Mouse (Mus musculus): ENCODE data around the gene Gm38392. TPM values are rescaled to one million over a fixed set of nuclear protein-coding genes. Genes with fewer than 3 reads are reported as not detected.

The Gm38392 gene
- polyA plus RNA-seq, 1 experiment from 2014 or later, result 0.20 TPM

GRCm38 (mm10) chr3:88245811-88246210 is 41.2 kb downstream of the Gm38392 start:
- Histone ChIP-seq H3K4me3 (no peak overlapping the region), H3K36me3 (no peaks in the 10 kb centered on the region), H3K9me3 (replicated peaks) (no peaks in the 10 kb centered on the region), H3K4me2 (no peak overlapping the region), H3K9ac (no peak overlapping the region), H3K4me1 (no peaks in the 10 kb centered on the region), H3K27me3 (replicated peaks) (peaks cover 75% of the 10 kb centered on the region), H3K27ac (no peak overlapping the region)
- WGBS (ENCODE audit: insufficient replicate concordance), result 11% methylated on average over 13 of the region's 13 CpGs
- no peak for ATAC-seq

GRCm38 (mm10) chr3:88244071-88244470 is 42.9 kb downstream of the Gm38392 start:
- Histone ChIP-seq H3K36me3 (no peaks in the 10 kb centered on the region), H3K27me3 (replicated peaks) (peaks cover 92% of the 10 kb centered on the region), H3K4me2 (no peak overlapping the region), H3K4me3 (no peak overlapping the region), H3K9me3 (replicated peaks) (no peaks in the 10 kb centered on the region), H3K27ac (no peak overlapping the region), H3K4me1 (no peaks in the 10 kb centered on the region), H3K9ac (no peak overlapping the region)
- no peak for ATAC-seq
- WGBS (ENCODE audit: insufficient replicate concordance), result 10% methylated on average over 2 of the region's 2 CpGs

- H3K9me3 ChIP-seq (replicated peaks), result no peaks in the 10 kb centered on the region
- no peak overlapping the region for H3K27ac ChIP-seq
- H3K27me3 ChIP-seq (replicated peaks), result peaks cover 95% of the 10 kb centered on the region
- ATAC-seq, result no peak
- H3K4me1 ChIP-seq, result 0 out of 2 replicates have a peak, but pooled peaks cover 3% of the 10 kb centered on the region
- H3K9ac ChIP-seq, result no peak overlapping the region
- no peak overlapping the region for H3K4me3 ChIP-seq
- no peaks in the 10 kb centered on the region for H3K36me3 ChIP-seq
- 5% methylated on average over 13 of the region's 13 CpGs for WGBS (ENCODE audit: insufficient replicate concordance)
- H3K4me2 ChIP-seq, result no peak overlapping the region
These were observed 44.5 kb downstream of the Gm38392 start for GRCm38 (mm10) chr3:88242531-88242930.

GRCm38 (mm10) chr3:88241045-88241786 is 45.8 kb downstream of the Gm38392 start:
- no peak for ATAC-seq
- H3K36me3 ChIP-seq, result no peaks in the 10 kb centered on the region
- H3K27ac ChIP-seq, result no peak overlapping the region
- no peaks in the 10 kb centered on the region for H3K9me3 ChIP-seq (replicated peaks)
- peak overlapping the region; percentile 31 for H3K4me2 ChIP-seq
- peaks cover 96% of the 10 kb centered on the region for H3K27me3 ChIP-seq (replicated peaks)
- 6% methylated on average over 48 of the region's 48 CpGs for WGBS (ENCODE audit: insufficient replicate concordance)
- H3K4me1 ChIP-seq, result 0 out of 2 replicates have a peak, but pooled peaks cover 3% of the 10 kb centered on the region
- no peak overlapping the region for H3K9ac ChIP-seq
- no peak overlapping the region for H3K4me3 ChIP-seq

GRCm38 (mm10) chr3:88239446-88239845 is 47.6 kb downstream of the Gm38392 start:
- 26% methylated on average over 4 of the region's 4 CpGs for WGBS (ENCODE audit: insufficient replicate concordance)
- H3K27ac ChIP-seq, result no peak overlapping the region
- H3K9ac ChIP-seq, result no peak overlapping the region
- ATAC-seq, result no peak
- 0 out of 2 replicates have a peak, but pooled peaks cover 3% of the 10 kb centered on the region for H3K4me1 ChIP-seq
- H3K9me3 ChIP-seq (replicated peaks), result no peaks in the 10 kb centered on the region
- H3K4me3 ChIP-seq, result no peak overlapping the region
- H3K4me2 ChIP-seq, result no peak overlapping the region
- H3K36me3 ChIP-seq, result no peaks in the 10 kb centered on the region
- H3K27me3 ChIP-seq (replicated peaks), result peaks cover 99% of the 10 kb centered on the region

GRCm38 (mm10) chr3:88238866-88239391 is 48.1 kb downstream of the Gm38392 start:
- H3K9me3 ChIP-seq (replicated peaks), result no peaks in the 10 kb centered on the region
- H3K4me1 ChIP-seq, result 0 out of 2 replicates have a peak, but pooled peaks cover 3% of the 10 kb centered on the region
- ATAC-seq, result no peak
- H3K36me3 ChIP-seq, result no peaks in the 10 kb centered on the region
- H3K9ac ChIP-seq, result no peak overlapping the region
- WGBS (ENCODE audit: insufficient replicate concordance), result 35% methylated on average over 8 of the region's 8 CpGs
- no peak overlapping the region for H3K27ac ChIP-seq
- no peak overlapping the region for H3K4me3 ChIP-seq
- peaks cover 99% of the 10 kb centered on the region for H3K27me3 ChIP-seq (replicated peaks)
- H3K4me2 ChIP-seq, result no peak overlapping the region

GRCm38 (mm10) chr3:88237556-88238194 is 49.3 kb downstream of the Gm38392 start:
- no peak overlapping the region for H3K9ac ChIP-seq
- peaks cover 99% of the 10 kb centered on the region for H3K27me3 ChIP-seq (replicated peaks)
- WGBS (ENCODE audit: insufficient replicate concordance), result 7% methylated on average over 10 of the region's 10 CpGs
- H3K4me1 ChIP-seq, result 0 out of 2 replicates have a peak, but pooled peaks cover 3% of the 10 kb centered on the region
- no peak overlapping the region for H3K27ac ChIP-seq
- H3K9me3 ChIP-seq (replicated peaks), result no peaks in the 10 kb centered on the region
- H3K36me3 ChIP-seq, result no peaks in the 10 kb centered on the region
- peak overlapping the region; percentile 1; the same call in 1 of the 2 replicates for H3K4me2 ChIP-seq
- no peak overlapping the region for H3K4me3 ChIP-seq
- no peak for ATAC-seq

- Histone ChIP-seq H3K9me3 (replicated peaks) (no peaks in the 10 kb centered on the region), H3K27ac (no peak overlapping the region), H3K4me3 (no peak overlapping the region), H3K9ac (no peak overlapping the region), H3K36me3 (no peaks in the 10 kb centered on the region), H3K4me2 (peak overlapping the region; percentile 1; the same call in 1 of the 2 replicates), H3K27me3 (replicated peaks) (peaks cover 99% of the 10 kb centered on the region), H3K4me1 (0 out of 2 replicates have a peak, but pooled peaks cover 3% of the 10 kb centered on the region)
- WGBS (ENCODE audit: insufficient replicate concordance), result 35% methylated on average over 6 of the region's 6 CpGs
- no peak for ATAC-seq
These were observed 49.9 kb downstream of the Gm38392 start for GRCm38 (mm10) chr3:88237161-88237555.

- no peak overlapping the region for H3K27ac ChIP-seq
- no peak overlapping the region for H3K9ac ChIP-seq
- no peaks in the 10 kb centered on the region for H3K9me3 ChIP-seq (replicated peaks)
- H3K4me1 ChIP-seq, result 0 out of 2 replicates have a peak, but pooled peaks cover 3% of the 10 kb centered on the region
- WGBS (ENCODE audit: insufficient replicate concordance), result 35% methylated on average over 2 of the region's 2 CpGs
- ATAC-seq, result no peak
- H3K27me3 ChIP-seq (replicated peaks), result peaks cover 99% of the 10 kb centered on the region
- H3K36me3 ChIP-seq, result no peaks in the 10 kb centered on the region
- H3K4me3 ChIP-seq, result no peak overlapping the region
- H3K4me2 ChIP-seq, result no peak overlapping the region
These were observed 51.4 kb downstream of the Gm38392 start for GRCm38 (mm10) chr3:88235616-88236015.

GRCm38 (mm10) chr3:88235216-88235615 is 51.8 kb downstream of the Gm38392 start:
- Histone ChIP-seq H3K27me3 (replicated peaks) (peaks cover 99% of the 10 kb centered on the region), H3K4me3 (no peak overlapping the region), H3K36me3 (no peaks in the 10 kb centered on the region), H3K9me3 (replicated peaks) (no peaks in the 10 kb centered on the region), H3K27ac (no peak overlapping the region), H3K9ac (no peak overlapping the region), H3K4me1 (0 out of 2 replicates have a peak, but pooled peaks cover 3% of the 10 kb centered on the region), H3K4me2 (no peak overlapping the region)
- WGBS (ENCODE audit: insufficient replicate concordance), result 6% methylated on average over 3 of the region's 3 CpGs
- ATAC-seq, result no peak

- WGBS (ENCODE audit: insufficient replicate concordance), result 62% methylated on average over 8 of the region's 8 CpGs
- H3K36me3 ChIP-seq, result no peaks in the 10 kb centered on the region
- no peak for ATAC-seq
- no peak overlapping the region for H3K4me2 ChIP-seq
- H3K9me3 ChIP-seq (replicated peaks), result no peaks in the 10 kb centered on the region
- no peak overlapping the region for H3K4me3 ChIP-seq
- H3K27ac ChIP-seq, result no peak overlapping the region
- H3K9ac ChIP-seq, result no peak overlapping the region
- H3K4me1 ChIP-seq, result 0 out of 2 replicates have a peak, but pooled peaks cover 3% of the 10 kb centered on the region
- peaks cover 99% of the 10 kb centered on the region for H3K27me3 ChIP-seq (replicated peaks)
These were observed 53.0 kb downstream of the Gm38392 start for GRCm38 (mm10) chr3:88234041-88234440.
